Mouse (Mus musculus): ENCODE measurements around the gene Pycr1.

- no peak for TF ChIP-seq CTCF (IDR thresholded peaks at IDR 0.05; ENCODE audit: borderline replicate concordance, insufficient read depth, low read depth, low read length)
- TF ChIP-seq POLR2A (IDR thresholded peaks at IDR 0.05; ENCODE audit: borderline replicate concordance, insufficient read depth, low read length): no peak
These were observed 17.5 kb upstream of the Pycr1 start, which contains the start of gene Notum for GRCm38 (mm10) chr11:120661076-120661460.

Measured in cerebellum, adult 2 months (tissue).